Mouse (Mus musculus): ENCODE measurements around the gene Atf7. TPM values are rescaled to one million over a fixed set of nuclear protein-coding genes. Genes with fewer than 3 reads are reported as not detected.
"Not testable (repeated sequence)": the region's sequence is repeated elsewhere in the genome, so short reads cannot be mapped to it uniquely, and the experiment has no call there.

The Atf7 gene
- total RNA-seq, 2 experiments from 2014 or later, result 49.4 to 53.7 TPM

DNA sequence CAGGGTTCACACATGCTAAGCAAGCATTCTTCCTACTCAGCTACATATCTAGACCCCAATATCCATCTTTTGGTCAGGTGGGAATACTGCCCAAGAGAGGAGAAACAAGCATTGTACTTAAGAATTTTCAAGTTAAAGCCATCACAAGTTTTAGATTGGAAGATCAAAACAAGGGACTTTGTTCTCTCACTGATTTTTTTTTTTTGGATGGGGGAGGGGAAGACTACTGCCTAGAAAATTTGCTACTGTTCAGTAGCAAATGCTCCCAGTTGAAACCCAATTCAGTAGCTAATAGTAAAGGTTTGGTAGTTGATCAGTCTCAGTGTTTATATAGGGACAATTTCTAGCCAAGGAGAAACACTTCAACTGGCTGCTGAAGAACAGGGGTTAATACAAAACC, 2.7 kb downstream of the Atf7 start:
- DNase-seq (ENCODE audit: low spot score), result no peak

DNA sequence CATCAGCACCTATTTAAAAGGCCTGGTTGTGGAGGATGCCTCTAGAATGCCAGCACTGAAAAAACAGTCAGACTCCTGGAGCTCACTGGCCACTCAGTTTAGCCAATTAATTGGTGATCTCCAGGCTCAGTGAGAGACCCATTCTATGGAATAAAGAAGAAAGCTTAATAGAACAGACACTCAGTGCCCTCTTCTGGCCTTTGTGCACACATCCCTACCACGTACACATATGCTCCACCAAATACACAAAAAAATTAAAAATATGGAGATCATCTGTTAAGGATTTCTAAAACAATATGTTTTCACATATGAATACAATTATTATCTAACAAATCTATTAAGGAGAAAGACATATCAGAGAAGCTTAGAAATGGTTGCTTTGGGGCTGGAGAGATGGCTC, 4.5 kb downstream of the Atf7 start:
- no peak for DNase-seq (ENCODE audit: low spot score)

DNA sequence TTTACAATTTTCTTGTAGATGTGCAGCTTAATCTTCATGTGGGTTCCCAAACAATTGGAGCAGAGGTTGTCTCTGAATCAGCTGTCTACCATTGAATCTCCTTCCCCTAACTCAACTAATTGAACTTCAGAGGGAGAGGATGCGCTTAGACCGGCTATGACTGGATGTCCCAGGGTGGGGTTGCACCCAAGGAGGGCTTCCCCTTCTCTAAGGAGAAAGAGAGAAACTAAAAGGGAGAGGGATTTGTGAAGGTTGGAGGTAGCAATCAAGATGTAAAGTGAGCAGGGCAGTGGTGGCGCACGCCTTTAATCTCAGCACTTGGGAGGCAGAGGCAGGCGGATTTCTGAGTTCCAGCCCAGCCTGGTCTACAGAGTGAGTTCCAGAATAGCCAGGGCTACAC, 5.8 kb downstream of the Atf7 start:
- no peak for DNase-seq (ENCODE audit: low spot score)

DNA sequence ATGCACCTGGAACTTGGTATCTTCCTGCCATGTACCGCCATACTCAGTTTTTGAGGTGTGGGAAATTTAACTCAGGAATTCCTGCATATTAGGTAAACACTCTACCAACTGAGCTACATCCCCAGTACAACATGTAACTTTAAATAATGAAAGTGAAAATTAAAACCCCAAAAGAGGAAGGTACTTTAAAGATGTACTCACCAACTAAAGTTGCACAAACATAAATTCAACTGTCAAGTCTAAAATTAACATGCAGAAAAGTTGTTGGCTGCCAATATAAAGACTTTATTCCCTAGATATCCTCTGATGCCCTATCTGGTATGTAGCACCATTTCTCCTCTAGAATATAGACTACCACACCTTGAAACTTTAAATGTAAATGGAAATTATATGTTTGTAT, 7.6 kb downstream of the Atf7 start:
- DNase-seq (ENCODE audit: low spot score), result no peak

DNA sequence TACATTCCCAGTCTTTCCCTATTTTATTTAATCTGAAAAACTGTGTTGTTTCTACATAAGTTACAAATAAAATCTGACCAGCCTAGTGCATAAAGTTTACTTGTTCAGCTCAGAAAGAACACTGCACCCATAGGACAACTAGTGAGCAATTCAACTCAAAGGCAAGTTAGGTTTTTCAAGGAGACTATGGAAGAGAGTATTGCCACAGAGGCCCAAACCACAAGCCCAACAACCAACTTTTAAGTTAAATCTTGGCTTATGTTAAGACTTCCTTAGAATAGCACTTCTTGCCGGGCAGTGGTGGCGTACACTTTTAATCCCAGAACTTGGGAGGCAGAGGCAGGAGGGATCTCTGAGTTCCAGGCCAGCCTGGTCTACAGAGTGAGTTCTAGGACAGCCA, 9.1 kb downstream of the Atf7 start:
- DNase-seq (ENCODE audit: low spot score), result no peak

DNA sequence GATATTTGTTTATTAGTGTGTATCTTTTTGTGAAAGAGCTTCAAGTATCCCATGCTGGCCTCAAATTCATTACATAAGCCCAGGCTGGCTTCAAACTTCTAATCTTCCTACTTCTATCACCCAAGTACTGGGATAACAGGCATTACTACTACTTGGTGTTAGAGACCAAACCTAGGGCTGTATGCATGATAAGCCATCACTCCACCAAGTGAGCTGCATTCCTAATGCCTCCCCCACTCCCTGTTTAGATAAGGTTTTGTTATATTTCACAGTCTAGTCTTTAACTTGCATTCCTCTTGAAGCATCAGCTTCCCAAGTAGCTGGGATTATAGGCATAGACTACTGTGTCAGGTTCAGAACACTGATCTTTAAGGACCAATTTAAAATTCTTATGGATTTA, 11.0 kb downstream of the Atf7 start:
- DNase-seq (ENCODE audit: low spot score), result no peak

DNA sequence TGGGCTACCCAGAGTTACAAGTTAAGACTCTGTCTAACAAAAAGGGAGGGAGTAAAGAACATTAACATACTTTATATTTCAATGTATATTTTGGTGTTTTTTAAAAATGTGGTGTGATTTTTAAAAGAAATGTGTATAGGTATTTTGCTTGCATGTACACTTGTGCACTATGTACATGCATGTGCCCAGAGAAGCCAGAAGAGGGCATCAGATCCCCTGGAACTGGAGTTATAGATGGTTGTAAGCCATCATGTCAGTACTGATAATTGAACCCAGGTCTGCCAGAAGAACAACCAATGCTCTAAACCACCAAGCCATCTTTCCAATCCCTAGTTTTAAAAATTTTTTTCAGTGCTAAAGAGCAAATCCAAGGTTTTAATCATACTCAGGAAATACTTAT, 12.3 kb downstream of the Atf7 start:
- no peak for DNase-seq (ENCODE audit: low spot score)

DNA sequence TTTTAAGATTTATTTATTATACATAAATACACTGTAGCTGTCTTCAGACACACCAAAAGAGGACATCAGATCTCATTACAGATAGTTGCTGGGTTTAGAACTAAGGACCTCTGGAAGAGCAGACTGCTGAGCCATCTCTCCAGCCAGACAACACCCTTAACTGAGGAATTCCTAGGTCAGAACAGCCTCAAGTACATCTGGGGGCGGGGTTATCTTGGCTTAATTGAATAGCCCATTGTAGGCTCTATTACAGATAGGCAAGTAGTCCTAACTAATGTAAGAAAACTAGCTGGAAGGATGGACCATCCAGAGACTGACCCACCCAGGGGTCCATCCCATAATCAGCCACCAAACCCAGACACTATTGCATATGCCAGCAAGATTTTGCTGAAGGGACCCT, 16.7 kb downstream of the Atf7 start:
- not testable (repeated sequence) for DNase-seq (ENCODE audit: low spot score)

DNA sequence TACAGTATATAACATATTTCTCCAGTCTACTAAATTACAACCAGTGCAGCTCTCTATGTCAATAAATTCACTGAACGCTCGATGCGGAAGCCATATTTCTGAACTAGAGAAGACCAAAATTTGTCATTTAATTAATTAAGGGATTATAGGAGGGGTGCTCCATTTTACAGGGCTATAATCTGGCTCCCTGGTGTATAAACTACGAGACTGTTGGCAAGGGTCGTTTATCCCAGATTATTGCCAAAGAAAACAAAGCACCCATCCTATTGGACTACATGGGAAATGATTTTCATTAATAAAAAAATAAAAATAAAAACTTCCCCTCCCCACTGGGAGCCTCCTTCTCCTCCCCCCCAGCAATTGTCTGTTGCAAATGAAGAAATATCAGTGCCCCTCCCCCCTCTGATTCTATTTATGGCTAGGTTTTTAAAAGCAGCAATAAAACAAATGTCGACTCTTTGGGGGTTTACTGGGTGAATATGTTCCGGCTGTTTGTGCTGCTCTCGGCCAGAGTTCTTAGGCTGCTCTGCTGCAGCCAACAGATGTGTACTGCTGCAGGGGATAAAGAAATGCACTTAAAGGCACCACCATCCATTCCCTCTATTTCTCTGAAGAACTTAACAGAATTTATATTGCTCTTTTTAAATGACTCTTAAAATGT, 31.1 kb downstream of the Atf7 start:
- DNase-seq (ENCODE audit: low spot score), result no peak

DNA sequence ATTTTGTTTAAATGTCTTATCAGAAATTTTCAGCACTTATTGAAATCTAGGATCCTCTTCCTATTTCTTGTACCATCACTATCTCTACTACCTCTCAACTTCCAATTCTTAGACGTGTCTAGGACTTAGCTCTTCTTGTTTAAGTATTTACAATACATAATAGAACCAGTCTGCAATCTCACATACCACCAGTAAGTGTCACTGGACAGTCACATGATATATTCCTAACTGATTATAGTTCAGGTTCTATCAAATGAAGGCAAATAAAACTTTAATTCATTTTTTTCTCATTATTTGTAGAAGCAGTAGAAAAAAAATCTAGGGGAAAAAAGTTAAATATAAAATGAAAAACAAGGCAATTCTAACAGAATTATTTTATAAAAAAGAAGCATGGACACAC, 32.6 kb downstream of the Atf7 start:
- no peak for DNase-seq (ENCODE audit: low spot score)

DNA sequence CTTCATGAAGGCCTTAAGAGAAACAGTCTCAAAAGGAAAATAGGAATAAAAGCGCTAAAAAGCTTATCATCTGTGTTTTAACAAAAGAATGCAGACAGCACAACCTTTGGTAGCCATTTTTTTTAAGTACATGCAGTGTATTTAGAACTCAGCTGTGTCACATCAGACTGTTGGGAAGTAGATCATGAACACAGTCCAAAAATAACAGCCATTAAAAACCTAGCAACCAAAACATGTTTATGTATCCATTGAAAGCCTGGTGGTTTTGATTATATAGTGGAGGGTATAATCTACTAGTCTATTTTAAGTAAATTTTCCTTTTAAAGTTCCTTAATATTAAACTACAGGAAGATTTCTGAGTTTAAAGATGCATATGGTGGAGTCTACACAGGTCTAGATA, 34.7 kb downstream of the Atf7 start:
- no peak for DNase-seq (ENCODE audit: low spot score)

DNA sequence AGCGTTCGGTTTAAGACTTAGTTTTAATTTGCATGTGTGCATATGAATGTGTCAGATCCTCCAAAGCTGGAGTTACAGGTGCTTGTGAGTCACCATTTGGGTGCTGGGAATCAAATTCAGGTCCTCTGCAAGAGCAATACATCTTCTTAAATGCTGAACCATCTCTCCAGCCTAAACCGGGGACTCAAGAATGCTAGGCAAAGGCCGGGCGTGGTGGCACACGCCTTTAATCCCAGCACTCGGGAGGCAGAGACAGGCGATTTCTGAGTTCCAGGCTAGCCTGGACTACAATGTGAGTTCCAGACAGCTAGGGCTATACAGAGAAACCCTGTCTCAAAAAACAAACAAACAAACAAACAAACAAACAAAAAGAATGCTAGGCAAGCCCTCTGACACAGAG, 35.4 kb downstream of the Atf7 start:
- DNase-seq (ENCODE audit: low spot score), result no peak

DNA sequence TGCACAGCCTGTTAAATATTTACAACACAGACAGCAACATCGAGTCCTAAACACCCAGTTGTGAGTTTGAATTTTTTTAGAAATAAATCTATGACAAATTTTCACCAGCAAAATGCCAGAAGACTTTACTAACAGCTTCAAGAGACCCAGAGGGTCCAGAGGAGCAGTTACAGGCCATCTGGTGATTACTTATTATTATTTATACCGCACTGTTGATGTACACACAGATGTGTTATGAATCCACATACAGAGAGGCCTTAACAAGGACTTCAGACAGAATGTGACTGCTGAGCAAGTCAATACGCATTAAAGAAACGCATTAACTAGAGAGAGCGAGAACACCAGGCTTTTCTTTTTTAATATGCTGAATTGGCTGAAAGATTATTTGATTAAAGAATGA, 39.8 kb downstream of the Atf7 start:
- DNase-seq (ENCODE audit: low spot score), result no peak

DNA sequence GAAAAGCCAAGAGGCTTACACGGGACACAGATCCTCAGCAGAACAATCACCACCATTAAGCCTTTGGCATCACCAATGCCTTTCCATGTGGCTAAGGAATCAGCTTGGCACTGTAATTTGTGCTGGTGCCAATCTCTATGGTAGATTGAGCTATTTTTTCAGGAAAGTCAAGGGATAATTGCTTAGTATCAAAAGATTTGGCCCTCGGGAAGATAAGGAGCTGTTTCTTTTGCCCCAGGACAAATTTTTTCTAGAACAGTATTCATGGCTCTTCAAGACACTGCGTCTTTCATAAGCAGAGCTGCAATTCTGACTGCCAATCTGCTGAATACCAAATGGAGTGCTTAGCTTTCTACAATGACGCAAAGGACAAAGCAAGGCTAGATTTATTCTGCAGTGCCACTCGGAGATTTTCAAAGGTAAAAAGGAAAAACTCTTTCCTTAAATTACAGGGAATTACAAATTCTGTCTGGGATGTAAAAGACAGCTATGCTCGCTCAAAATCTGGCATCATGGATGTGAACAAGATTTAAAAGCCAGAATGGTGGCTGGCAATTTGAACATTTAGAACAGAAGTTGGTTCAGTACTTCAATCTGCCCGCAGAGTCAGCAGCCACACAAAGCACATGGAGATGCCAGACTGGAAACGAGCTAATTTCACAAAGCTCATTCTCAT, 41.4 kb downstream of the Atf7 start:
- DNase-seq (ENCODE audit: low spot score), result no peak

DNA sequence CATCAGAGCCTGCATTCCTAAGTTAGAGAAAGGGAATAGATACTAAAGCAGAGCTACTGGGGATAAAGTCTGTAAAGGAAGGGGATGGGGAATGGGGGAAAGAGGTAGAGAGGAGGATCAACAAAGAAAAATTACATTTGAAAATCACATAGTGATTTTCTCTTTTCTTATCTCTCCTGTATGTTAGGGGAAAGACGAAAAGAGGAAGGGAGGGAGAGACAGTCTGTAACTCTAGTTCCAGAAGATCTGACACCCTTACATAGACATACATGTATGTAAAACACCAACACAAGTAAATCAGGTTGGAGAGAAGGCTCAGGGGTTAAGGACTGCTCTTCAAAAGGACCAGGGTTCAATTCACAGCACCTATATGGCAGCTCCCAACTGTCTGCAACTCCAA, 44.1 kb downstream of the Atf7 start:
- no peak for DNase-seq (ENCODE audit: low spot score)

DNA sequence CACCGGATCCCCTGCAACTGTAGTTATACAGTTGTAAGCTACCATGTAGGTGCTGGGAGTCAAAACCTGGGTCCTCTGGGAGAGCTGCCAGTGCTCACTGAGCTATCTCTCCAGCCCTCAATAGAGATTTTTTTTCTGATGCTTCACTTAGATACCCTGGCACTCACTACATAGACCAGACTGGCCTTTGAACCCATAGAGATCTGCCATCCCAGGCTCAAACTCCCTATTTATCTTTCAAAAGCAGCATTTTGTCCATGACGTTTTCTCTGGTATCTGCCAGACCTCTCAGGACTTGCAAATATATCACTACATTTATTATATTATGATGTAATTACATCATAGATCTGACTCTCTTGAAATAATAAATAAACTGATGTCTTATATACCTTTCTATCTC, 46.9 kb downstream of the Atf7 start:
- no peak for DNase-seq (ENCODE audit: low spot score)

DNA sequence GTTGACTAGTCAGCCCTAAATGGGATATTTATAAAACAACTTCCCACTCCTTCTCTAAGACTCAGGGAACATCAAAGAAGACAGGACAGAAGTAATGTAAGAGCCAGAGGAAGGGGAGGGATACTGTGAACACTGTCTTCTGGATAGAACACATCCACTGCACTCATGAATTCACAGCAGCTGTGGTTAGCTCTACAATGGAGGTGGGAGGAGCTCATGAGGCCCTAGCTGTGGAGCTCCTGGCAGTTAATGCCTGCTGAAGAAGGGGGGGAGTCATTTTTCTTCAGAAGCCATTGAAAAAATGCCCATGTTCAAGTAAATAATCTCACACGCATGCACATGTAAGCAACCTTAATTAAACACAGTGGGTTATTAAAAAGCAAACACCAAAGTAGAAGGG, 48.3 kb downstream of the Atf7 start:
- DNase-seq (ENCODE audit: low spot score), result no peak

DNA sequence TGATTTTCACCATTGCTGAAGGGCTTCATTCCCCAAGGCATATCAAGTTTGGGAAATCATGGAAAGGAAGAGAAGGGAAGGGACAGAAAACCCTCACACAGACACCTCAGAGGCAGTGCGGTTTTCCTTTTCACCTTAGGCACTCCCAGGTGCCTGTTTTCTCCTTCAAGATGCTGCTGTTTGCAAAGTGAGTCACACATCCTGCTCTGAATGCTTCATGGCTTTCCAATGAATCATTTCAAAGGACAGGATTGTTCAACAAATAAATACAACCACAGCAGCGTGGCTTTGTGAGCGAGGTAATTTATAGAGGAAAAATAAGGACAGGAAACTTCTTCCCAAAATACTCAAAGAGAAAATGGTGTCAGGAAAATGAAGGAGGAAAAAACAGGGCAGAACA, 53.2 kb downstream of the Atf7 start:
- DNase-seq (ENCODE audit: low spot score), result no peak

DNA sequence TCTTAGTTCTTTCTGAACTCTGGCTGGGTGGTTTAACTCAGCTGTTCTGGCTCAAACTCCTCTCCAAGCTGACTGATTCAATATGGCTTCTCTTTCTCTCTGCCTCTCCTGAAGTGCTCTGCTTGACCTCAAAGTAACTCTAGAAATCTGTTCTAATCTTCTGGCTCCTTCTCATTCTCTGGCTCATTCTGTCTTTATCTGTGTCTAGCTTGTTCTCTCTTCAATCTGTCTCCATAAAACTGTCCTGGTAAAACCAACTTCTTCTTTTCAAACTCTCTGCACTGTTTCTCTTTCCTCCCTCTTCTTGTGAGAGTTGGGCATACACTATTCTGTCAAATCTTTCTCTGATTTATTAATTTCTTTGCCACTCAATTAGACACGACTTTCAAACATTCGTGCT, 57.4 kb downstream of the Atf7 start:
- no peak for DNase-seq (ENCODE audit: low spot score)

DNA sequence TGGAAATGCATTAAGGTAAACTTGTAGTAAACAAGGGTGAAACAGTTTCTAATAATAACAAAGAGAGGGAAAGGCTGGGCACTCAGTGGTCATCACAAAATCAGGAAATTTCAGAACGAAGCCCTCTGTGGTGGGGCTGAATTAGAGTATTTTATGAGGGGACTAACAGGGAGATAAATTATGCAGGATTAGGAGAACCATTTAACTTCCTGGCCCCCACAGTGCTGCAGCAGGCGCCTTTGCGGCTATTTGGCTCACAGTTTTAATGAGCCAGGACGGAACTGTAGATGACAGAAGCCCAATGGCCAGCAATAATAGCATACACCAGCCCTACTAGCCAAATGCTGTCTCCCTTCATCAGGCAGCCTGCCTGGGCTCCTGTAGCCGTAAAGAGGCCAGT, 61.6 kb downstream of the Atf7 start:
- no peak for DNase-seq (ENCODE audit: low spot score)

DNA sequence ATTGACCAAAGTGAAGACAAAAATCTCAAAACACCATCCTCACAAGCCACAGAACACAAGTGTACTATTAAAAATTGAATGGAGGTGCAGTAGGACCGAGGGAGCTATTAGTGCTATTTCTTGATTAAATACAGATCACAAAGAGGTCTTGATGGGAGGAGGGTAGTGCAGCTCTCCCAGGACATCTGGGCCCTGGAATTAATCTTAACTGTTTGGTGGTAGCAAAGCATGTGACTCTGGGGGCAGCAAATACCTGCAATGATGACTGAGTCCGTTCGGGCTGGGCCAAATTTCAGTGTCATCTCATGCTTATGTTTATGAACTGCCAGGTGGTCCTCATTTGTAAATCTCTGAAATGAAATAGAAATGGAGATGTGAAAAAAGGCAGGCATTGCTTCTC, 62.2 kb downstream of the Atf7 start:
- no peak for DNase-seq (ENCODE audit: low spot score)

DNA sequence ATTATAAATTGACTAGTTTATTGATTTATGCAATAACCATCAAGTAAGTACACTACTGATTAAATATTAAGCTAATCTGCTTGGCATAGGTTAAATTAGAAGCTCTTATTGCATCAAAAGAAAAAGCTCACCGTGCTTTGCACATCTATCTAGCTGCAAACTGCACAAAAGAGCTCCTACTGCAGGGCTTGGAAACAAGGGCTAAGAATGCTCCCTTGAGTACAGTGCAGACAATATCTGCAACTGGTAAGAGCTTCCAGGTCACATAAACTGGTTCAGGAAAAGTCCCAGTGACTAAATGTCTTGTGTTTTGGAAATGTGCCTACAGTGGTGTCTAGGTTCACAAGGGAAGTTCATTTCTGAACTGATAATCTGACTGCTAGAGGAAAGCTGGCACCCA, 62.8 kb downstream of the Atf7 start:
- no peak for DNase-seq (ENCODE audit: low spot score)

DNA sequence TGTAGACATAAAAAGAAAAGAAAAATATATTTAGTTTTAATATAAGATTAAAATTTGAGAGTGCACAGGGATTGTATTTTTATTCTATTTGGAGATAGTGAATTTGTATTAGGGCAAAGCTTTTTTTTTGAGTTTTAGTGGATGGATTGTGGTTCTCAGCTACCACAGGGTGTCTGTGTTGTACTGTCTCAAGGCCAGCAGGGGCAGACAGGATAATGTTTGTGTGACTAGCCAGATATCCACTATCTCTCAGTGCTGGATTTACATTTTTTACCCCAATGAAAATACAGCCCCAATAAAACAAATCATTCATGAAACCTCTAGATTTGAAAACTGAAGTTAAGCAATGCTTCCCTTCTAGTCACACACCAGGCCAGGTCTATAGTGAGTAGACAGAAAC, 67.7 kb downstream of the Atf7 start:
- DNase-seq (ENCODE audit: low spot score), result no peak

DNA sequence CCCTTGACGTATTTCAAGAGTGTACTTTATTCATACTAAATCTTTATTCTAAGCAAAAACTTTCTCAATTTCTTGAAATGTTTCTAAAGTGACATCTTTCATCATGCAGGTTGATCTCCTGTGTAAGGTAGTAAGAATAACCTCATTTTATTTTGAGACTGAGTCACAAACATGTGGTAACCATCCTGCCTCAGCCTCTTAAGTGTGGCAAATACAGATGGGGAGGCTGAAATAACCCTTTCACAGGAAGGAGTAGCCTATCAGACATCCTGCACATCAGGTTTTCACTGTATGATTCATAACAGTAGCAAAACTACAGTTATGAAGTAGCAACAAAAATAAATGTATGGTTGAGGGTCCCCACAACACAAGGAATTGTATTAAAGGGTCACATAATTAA, 69.7 kb downstream of the Atf7 start:
- no peak for DNase-seq (ENCODE audit: low spot score)

Measured in gastrocnemius, adult 18-20 months (tissue).